Mouse (Mus musculus) bone marrow macrophage, adult 2 months (primary cell): Measurements from ENCODE around the gene Sepsecs.

ENCODE experiments used
- CTCF ChIP-seq: IDR thresholded peaks from 2 replicates; pipeline ENCODE4 v1.5.1; 2012; ENCODE audit warnings: low read depth, mild to moderate bottlenecking, low read length, moderate library complexity
- POLR2A ChIP-seq: IDR thresholded peaks from 2 replicates; pipeline ENCODE4 v1.6.1; 2012; ENCODE audit warnings: mild to moderate bottlenecking, low read depth, low read length, borderline replicate concordance

GRCm38 (mm10) chr5:52704562-52704961 is 35.1 kb upstream of the Sepsecs start:
- TF ChIP-seq POLR2A: no peak
- TF ChIP-seq CTCF: no peak
